Mouse (Mus musculus) layer of hippocampus, adult 2 months (tissue): ENCODE measurements around the gene Med12l. TPM values are rescaled to one million over a fixed set of nuclear protein-coding genes. Genes with fewer than 3 reads are reported as not detected.

Experiments
- DNase-seq, 2 experiments: peaks; one replicate each; pipeline ENCODE4 v3.0.0; 2022; ENCODE audit warnings: low spot score in 2 of 2
- H3K27ac ChIP-seq: fragments of 200-600 bp; 2 replicates; pipeline ENCODE4 v1.8.1; 2022
- H3K4me3 ChIP-seq: fragments of 200-600 bp; 2 replicates; pipeline ENCODE4 v1.8.1; 2022; ENCODE audit warnings: mild to moderate bottlenecking
- CTCF ChIP-seq: fragments of 200-600 bp; conservative IDR thresholded peaks from 2 replicates; pipeline ENCODE4 v1.8.1; 2022; ENCODE audit warnings: antibody characterized with exemption, mild to moderate bottlenecking, moderate library complexity
- total RNA-seq, 2 experiments: library from RNA; stranded (reverse); gene quantifications; 2 replicates each; pipeline ENCODE4 v1.2.3; 2021

Med12l gene
- total RNA-seq, 2 experiments from 2014 or later, result 54.2 to 61.6 TPM

GRCm38 (mm10) chr3:59316077-59316476, 310.5 kb downstream of the Med12l start:
- TF ChIP-seq CTCF, result no peak
- DNase-seq, result no peak
- H3K27ac ChIP-seq, result no peak overlapping the region
- H3K4me3 ChIP-seq, result no peak overlapping the region

GRCm38 (mm10) chr3:59321278-59321876, 315.8 kb downstream of the Med12l start:
- TF ChIP-seq CTCF, result peak; percentile 90
- peak; percentile 43 to 58 for DNase-seq
- Histone ChIP-seq H3K27ac (no peak overlapping the region), H3K4me3 (no peak overlapping the region)

GRCm38 (mm10) chr3:59328526-59328925, 322.9 kb downstream of the Med12l start:
- Histone ChIP-seq H3K4me3 (no peak overlapping the region), H3K27ac (no peak overlapping the region)
- no peak for DNase-seq
- TF ChIP-seq CTCF, result no peak

- H3K4me3 ChIP-seq, result no peak overlapping the region
- no peak for DNase-seq
- TF ChIP-seq CTCF, result no peak
- H3K27ac ChIP-seq, result no peak overlapping the region
Observed at GRCm38 (mm10) chr3:59341647-59342427, 336.2 kb downstream of the Med12l start.

- Histone ChIP-seq H3K27ac (no peak overlapping the region), H3K4me3 (no peak overlapping the region; the same call in 1 of the 2 replicates)
- DNase-seq, result no peak
- no peak for TF ChIP-seq CTCF
Observed at GRCm38 (mm10) chr3:59343026-59343425, 337.4 kb downstream of the Med12l start.

- TF ChIP-seq CTCF, result no peak
- H3K27ac ChIP-seq, result peak within 1 kb of the TSS; percentile 43; the same call in 1 of the 2 replicates
- DNase-seq, result peak; percentile 11 to 22
- peak within 1 kb of the TSS; percentile 73 for H3K4me3 ChIP-seq
Observed at GRCm38 (mm10) chr3:59344065-59344905, 338.7 kb downstream of the Med12l start, which contains the start of gene Igsf10. TSS of gene Igsf10 (minus strand) at chr3:59344394.

GRCm38 (mm10) chr3:59351768-59352167, 346.1 kb downstream of the Med12l start:
- Histone ChIP-seq H3K27ac (no peak overlapping the region), H3K4me3 (no peak overlapping the region)
- no peak for TF ChIP-seq CTCF
- no peak for DNase-seq

- DNase-seq, result no peak
- Histone ChIP-seq H3K27ac (no peak overlapping the region), H3K4me3 (no peak overlapping the region)
- no peak for TF ChIP-seq CTCF
Observed at GRCm38 (mm10) chr3:59354156-59354555, 348.5 kb downstream of the Med12l start.

- Histone ChIP-seq H3K27ac (no peak overlapping the region), H3K4me3 (no peak overlapping the region)
- TF ChIP-seq CTCF, result no peak
- no peak for DNase-seq
Observed at GRCm38 (mm10) chr3:59360102-59360501, 354.5 kb downstream of the Med12l start.

- Histone ChIP-seq H3K4me3 (no peak overlapping the region), H3K27ac (no peak overlapping the region)
- no peak for DNase-seq
- TF ChIP-seq CTCF, result no peak
Observed at GRCm38 (mm10) chr3:59361895-59362294, 356.3 kb downstream of the Med12l start.

Other genes starting within 250 kb of the Med12l start
- gene Mindy4b-ps, start 183.5 kb upstream of the Med12l start, total RNA-seq, result 1 to 10 TPM; 1.5 to 2.2 TPM
- gene Clrn1, start 120.5 kb upstream of the Med12l start, total RNA-seq, result 1 to 10 TPM; 1.3 to 1.6 TPM
- gene Gpr171, start 96.0 kb downstream of the Med12l start, total RNA-seq, result not detected
- gene P2ry14, start 147.8 kb downstream of the Med12l start, total RNA-seq, result 1 to 10 TPM; 1.8 to 3.5 TPM
- gene Gpr87, start 189.3 kb downstream of the Med12l start, total RNA-seq, result not detected
- 10 to 100 TPM in 1 of 2 experiments, 1 to 10 TPM in 1; 9.4 to 10.1 TPM for gene P2ry13, start 205.1 kb downstream of the Med12l start, total RNA-seq